Mouse (Mus musculus) thymus, postnatal 25 days (tissue): Measurements from ENCODE around the gene Xpot.
A peak's percentile ranks its signal among the peaks of the same experiment; 100 is the strongest.

Experiments used
- DNase-seq: peaks from one replicate; pipeline ENCODE4 v3.0.0; 2022

Xpot gene

GRCm38 (mm10) chr10:121626186-121626882, at the start of gene Xpot:
Xpot (minus strand) TSS chr10:121626332.
- DNase-seq, result peak; percentile 98

- DNase-seq, result no peak
Observed at GRCm38 (mm10) chr10:121669103-121669502, 43.0 kb upstream of the Xpot start.

- DNase-seq, result no peak
Observed at GRCm38 (mm10) chr10:121665631-121666145, 39.6 kb upstream of the Xpot start.

GRCm38 (mm10) chr10:121663599-121663998, 37.5 kb upstream of the Xpot start:
- DNase-seq, result no peak

- no peak for DNase-seq
Observed at GRCm38 (mm10) chr10:121662711-121663110, 36.6 kb upstream of the Xpot start.

- no peak for DNase-seq
Observed at GRCm38 (mm10) chr10:121655907-121656306, 29.8 kb upstream of the Xpot start.

- DNase-seq, result no peak
Observed at GRCm38 (mm10) chr10:121653079-121653478, 26.9 kb upstream of the Xpot start.

GRCm38 (mm10) chr10:121646294-121646693, 20.2 kb upstream of the Xpot start:
- DNase-seq, result no peak

- no peak for DNase-seq
Observed at GRCm38 (mm10) chr10:121642054-121642947, 16.2 kb upstream of the Xpot start.

GRCm38 (mm10) chr10:121641272-121642053, 15.3 kb upstream of the Xpot start, which contains the start of gene D930020B18Rik:
D930020B18Rik (plus strand) TSS chr10:121641588.
- peak; percentile 22 for DNase-seq

GRCm38 (mm10) chr10:121640944-121641271, 14.8 kb upstream of the Xpot start:
- DNase-seq, result no peak

- DNase-seq, result peak; percentile 32
Observed at GRCm38 (mm10) chr10:121640150-121640930, 14.2 kb upstream of the Xpot start.

- no peak for DNase-seq
Observed at GRCm38 (mm10) chr10:121639573-121639972, 13.4 kb upstream of the Xpot start.

- DNase-seq, result no peak
Observed at GRCm38 (mm10) chr10:121636276-121636675, 10.1 kb upstream of the Xpot start.

GRCm38 (mm10) chr10:121634159-121634558, 8.0 kb upstream of the Xpot start:
- DNase-seq, result no peak

- no peak for DNase-seq
Observed at GRCm38 (mm10) chr10:121628561-121629040, 2.5 kb upstream of the Xpot start.

- DNase-seq, result no peak
Observed at GRCm38 (mm10) chr10:121627216-121627852, 1.2 kb upstream of the Xpot start.

- no peak for DNase-seq
Observed at GRCm38 (mm10) chr10:121625407-121626185, 536 bp downstream of the Xpot start.

GRCm38 (mm10) chr10:121625006-121625405, 1.1 kb downstream of the Xpot start:
- no peak for DNase-seq

- DNase-seq, result no peak
Observed at GRCm38 (mm10) chr10:121623670-121624069, 2.5 kb downstream of the Xpot start.

- no peak for DNase-seq
Observed at GRCm38 (mm10) chr10:121622431-121622830, 3.7 kb downstream of the Xpot start.
